Mouse (Mus musculus): Measurements from ENCODE around the gene Ndufs3. TPM values are rescaled to one million over a fixed set of nuclear protein-coding genes. Genes with fewer than 3 reads are reported as not detected.

The Ndufs3 gene
- total and polyA plus RNA-seq, 3 experiments, result 133 to 185 (median 182) TPM

DNA sequence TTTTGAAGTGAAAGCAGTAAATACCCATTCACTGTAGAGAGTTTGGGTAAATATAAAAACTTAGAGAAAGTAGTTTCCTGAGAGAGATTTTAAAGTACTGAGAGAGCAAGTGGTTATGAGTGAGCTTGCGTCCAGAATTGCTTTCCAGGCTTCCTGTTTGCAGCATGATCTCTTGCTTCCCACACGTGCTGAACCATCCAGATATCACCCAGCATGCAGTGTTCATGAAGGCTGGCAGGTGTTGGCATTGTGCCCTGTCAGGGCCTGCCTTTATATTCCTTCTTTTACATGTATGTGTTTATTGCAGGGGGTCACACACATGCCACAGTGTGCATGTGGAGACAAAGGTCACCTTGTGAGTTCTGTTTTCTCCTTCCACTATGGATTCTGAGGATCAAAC is 29.4 kb downstream of the Ndufs3 start:
- H3K4me1 ChIP-seq (ENCODE audit: control insufficient read depth in 1 of 2, insufficient read depth in 2 of 2), result peaks cover 0 to 5% of the 10 kb centered on the region in 2 experiments; a peak in 1 of 4 replicates
- H3K27ac ChIP-seq (ENCODE audit: insufficient read depth, low read depth), result no peak overlapping the region
- no peak for TF ChIP-seq PAX5 (IDR thresholded peaks at IDR 0.05; ENCODE audit: low read length)
- no peak for TF ChIP-seq MXI1 (IDR thresholded peaks at IDR 0.05; ENCODE audit: low read depth, low read length)
- TF ChIP-seq BHLHE40 (IDR thresholded peaks at IDR 0.05; ENCODE audit: low read depth, low read length), result no peak
- no peak for TF ChIP-seq UBTF (IDR thresholded peaks at IDR 0.05; ENCODE audit: low read depth, low read length)
- TF ChIP-seq GABPA (IDR thresholded peaks at IDR 0.05; ENCODE audit: insufficient replicate concordance, low read depth, low read length), result no peak
- no peak for TF ChIP-seq USF1 (IDR thresholded peaks at IDR 0.05; ENCODE audit: low read depth, low read length)
- TF ChIP-seq HCFC1 (IDR thresholded peaks at IDR 0.05; ENCODE audit: low read depth, low read length), result no peak
- no peak for TF ChIP-seq CHD1 (IDR thresholded peaks at IDR 0.05; ENCODE audit: low read depth, low read length)
- no peak for TF ChIP-seq CHD2 (IDR thresholded peaks at IDR 0.05; ENCODE audit: low read length)
- TF ChIP-seq SIN3A (IDR thresholded peaks at IDR 0.05; ENCODE audit: low read length), result no peak
- no peak for TF ChIP-seq MYC (IDR thresholded peaks at IDR 0.05; ENCODE audit: low read depth, low read length)
- no peak for TF ChIP-seq TBP (conservative IDR thresholded peaks at IDR 0.05; ENCODE audit: low read depth, low read length)
- no peak for TF ChIP-seq RCOR1 (conservative IDR thresholded peaks at IDR 0.05; ENCODE audit: low read depth, low read length)
- no peak for TF ChIP-seq MAX (IDR thresholded peaks at IDR 0.05; ENCODE audit: low read length)
- no peak for TF ChIP-seq NRF1 (IDR thresholded peaks at IDR 0.05; ENCODE audit: low read depth, low read length)
- no peak for TF ChIP-seq ZKSCAN1 (IDR thresholded peaks at IDR 0.05; ENCODE audit: borderline replicate concordance, low read depth, low read length)
- TF ChIP-seq ZNF384 (IDR thresholded peaks at IDR 0.05; ENCODE audit: low read depth, low read length), result no peak
- no peak overlapping the region for H3K4me3 ChIP-seq (replicated peaks in 1 of 3; ENCODE audit: low read depth in 2 of 3, low read length in 2 of 3, poor library complexity in 1 of 3)
- H3K9ac ChIP-seq (ENCODE audit: insufficient read depth, low read depth), result no peak overlapping the region
- in situ Hi-C loops (cut with MboI; ENCODE audit: low pct_ligation_motif_present, low pct_unique_long_range_greater_than_20kb, low sequenced_read_pairs) (no loop called here), dilution Hi-C loops (cut with MboI; ENCODE audit: extremely low pct_ligation_motif_present, extremely low pct_unique_long_range_greater_than_20kb, low sequenced_read_pairs) (no loop called here)
- no peaks in the 10 kb centered on the region for H3K27me3 ChIP-seq (replicated peaks)
- H3K9me3 ChIP-seq (replicated peaks; ENCODE audit: low read length), result no peaks in the 10 kb centered on the region
- H3K36me3 ChIP-seq (replicated peaks in 1 of 2; ENCODE audit: control insufficient read depth in 1 of 2, insufficient read depth in 1 of 2, low read length in 1 of 2), result no peaks in the 10 kb centered on the region
- no peaks in the 10 kb centered on the region for H3K79me2 ChIP-seq (replicated peaks; ENCODE audit: control insufficient read depth, extremely low read depth, insufficient read depth, poor library complexity, severe bottlenecking)
- no peak overlapping the region for H3K4me2 ChIP-seq (ENCODE audit: insufficient read depth, low read depth, poor library complexity, severe bottlenecking)
- no peak for DNase-seq (ENCODE audit: extremely low read depth)

DNA sequence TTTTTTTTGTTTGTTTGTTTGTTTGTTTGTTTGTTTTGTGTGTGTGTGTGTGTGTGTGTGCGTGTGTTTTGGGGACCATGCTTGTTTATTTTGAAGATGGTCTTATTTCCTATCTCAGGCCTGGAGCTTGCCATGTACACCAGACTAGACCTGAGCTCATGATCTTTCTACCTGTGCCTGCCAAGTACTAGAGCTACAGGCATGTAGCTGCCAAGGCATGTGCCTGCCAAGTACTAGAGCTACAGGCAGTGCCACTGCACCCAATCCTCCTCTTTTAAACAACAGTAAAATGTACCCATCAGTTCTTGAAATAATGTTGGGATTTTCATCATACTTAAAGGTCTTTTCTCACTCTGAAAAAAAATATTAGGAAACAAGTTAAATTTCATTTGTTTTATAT is 30.6 kb downstream of the Ndufs3 start:
- no peaks in the 10 kb centered on the region for H3K9me3 ChIP-seq (replicated peaks; ENCODE audit: low read length)
- no peak overlapping the region for H3K4me2 ChIP-seq (ENCODE audit: insufficient read depth, low read depth, poor library complexity, severe bottlenecking)
- TF ChIP-seq MEF2A (IDR thresholded peaks at IDR 0.05; ENCODE audit: borderline replicate concordance, low read depth, low read length), result no peak
- TF ChIP-seq CHD2 (IDR thresholded peaks at IDR 0.05; ENCODE audit: low read length), result no peak
- no peak for TF ChIP-seq JUND (conservative IDR thresholded peaks at IDR 0.05; ENCODE audit: low read depth, low read length)
- TF ChIP-seq GABPA (IDR thresholded peaks at IDR 0.05; ENCODE audit: insufficient replicate concordance, low read depth, low read length), result no peak
- TF ChIP-seq SMC3 (IDR thresholded peaks at IDR 0.05; ENCODE audit: low read depth, low read length), result no peak
- no peak for TF ChIP-seq CTCF (conservative IDR thresholded peaks at IDR 0.05 in 1 of 2, IDR thresholded peaks at IDR 0.05 in 1 of 2; ENCODE audit: low read depth in 2 of 2, low read length in 2 of 2)
- TF ChIP-seq JUN (IDR thresholded peaks at IDR 0.05; ENCODE audit: insufficient read depth, low read depth, low read length), result no peak
- TF ChIP-seq POLR2A (IDR thresholded peaks at IDR 0.05; ENCODE audit: low read depth, low read length), result no peak
- TF ChIP-seq MXI1 (IDR thresholded peaks at IDR 0.05; ENCODE audit: low read depth, low read length), result no peak
- TF ChIP-seq TCF12 (IDR thresholded peaks at IDR 0.05; ENCODE audit: low read depth, low read length), result no peak
- TF ChIP-seq RAD21 (IDR thresholded peaks at IDR 0.05; ENCODE audit: low read depth, low read length), result no peak
- no peak for TF ChIP-seq MAX (IDR thresholded peaks at IDR 0.05; ENCODE audit: low read length)
- no peak for TF ChIP-seq NRF1 (IDR thresholded peaks at IDR 0.05; ENCODE audit: low read depth, low read length)
- TF ChIP-seq ZKSCAN1 (IDR thresholded peaks at IDR 0.05; ENCODE audit: borderline replicate concordance, low read depth, low read length), result no peak
- in situ Hi-C loops (cut with MboI; ENCODE audit: low pct_ligation_motif_present, low pct_unique_long_range_greater_than_20kb, low sequenced_read_pairs) (no loop called here), dilution Hi-C loops (cut with MboI; ENCODE audit: extremely low pct_ligation_motif_present, extremely low pct_unique_long_range_greater_than_20kb, low sequenced_read_pairs) (no loop called here)
- H3K27me3 ChIP-seq (replicated peaks), result no peaks in the 10 kb centered on the region
- H3K4me3 ChIP-seq (replicated peaks in 1 of 3; ENCODE audit: low read depth in 2 of 3, low read length in 2 of 3, poor library complexity in 1 of 3), result no peak overlapping the region
- H3K27ac ChIP-seq (ENCODE audit: insufficient read depth, low read depth), result no peak overlapping the region
- no peak overlapping the region for H3K9ac ChIP-seq (ENCODE audit: insufficient read depth, low read depth)
- no peak for DNase-seq (ENCODE audit: extremely low read depth)
- H3K4me1 ChIP-seq (ENCODE audit: control insufficient read depth in 1 of 2, insufficient read depth in 2 of 2), result peaks cover 0 to 5% of the 10 kb centered on the region in 2 experiments; a peak in 1 of 4 replicates
- no peaks in the 10 kb centered on the region for H3K79me2 ChIP-seq (replicated peaks; ENCODE audit: control insufficient read depth, extremely low read depth, insufficient read depth, poor library complexity, severe bottlenecking)
- H3K36me3 ChIP-seq (replicated peaks in 1 of 2; ENCODE audit: control insufficient read depth in 1 of 2, insufficient read depth in 1 of 2, low read length in 1 of 2), result peaks cover 0 to under 1% of the 10 kb centered on the region in 2 experiments
